Mouse (Mus musculus) ovary, postnatal 36 days (tissue): Measurements from ENCODE around the gene Hibadh.
"Not testable (repeated sequence)": the region's sequence is repeated elsewhere in the genome, so short reads cannot be mapped to it uniquely, and the experiment has no call there.

Experiments
- DNase-seq: peaks from one replicate; pipeline ENCODE4 v3.0.0; 2022; ENCODE audit warnings: low spot score, mixed read lengths

The Hibadh gene

GRCm38 (mm10) chr6:52640224-52640712 is at the start of gene Hibadh:
Hibadh (minus strand) TSS chr6:52640389.
- peak; percentile 99 for DNase-seq

GRCm38 (mm10) chr6:52686901-52687500 is 46.8 kb upstream of the Hibadh start:
- DNase-seq: no peak

- DNase-seq: no peak
Measured at GRCm38 (mm10) chr6:52682607-52683006, 42.4 kb upstream of the Hibadh start.

GRCm38 (mm10) chr6:52681847-52682485 is 41.8 kb upstream of the Hibadh start:
- DNase-seq: no peak

GRCm38 (mm10) chr6:52680458-52681032 is 40.4 kb upstream of the Hibadh start:
- DNase-seq: no peak

GRCm38 (mm10) chr6:52679565-52679964 is 39.4 kb upstream of the Hibadh start:
- DNase-seq: no peak

GRCm38 (mm10) chr6:52677534-52677933 is 37.3 kb upstream of the Hibadh start:
- DNase-seq: not testable (repeated sequence)

- no peak for DNase-seq
Measured at GRCm38 (mm10) chr6:52675222-52675921, 35.2 kb upstream of the Hibadh start.

GRCm38 (mm10) chr6:52674541-52674940 is 34.4 kb upstream of the Hibadh start:
- DNase-seq: no peak

GRCm38 (mm10) chr6:52673706-52674105 is 33.5 kb upstream of the Hibadh start:
- no peak for DNase-seq

GRCm38 (mm10) chr6:52672539-52672938 is 32.4 kb upstream of the Hibadh start:
- DNase-seq: no peak

GRCm38 (mm10) chr6:52671791-52672190 is 31.6 kb upstream of the Hibadh start:
- DNase-seq: no peak

- DNase-seq: not testable (repeated sequence)
Measured at GRCm38 (mm10) chr6:52669878-52670277, 29.7 kb upstream of the Hibadh start.

- DNase-seq: no peak
Measured at GRCm38 (mm10) chr6:52667641-52668040, 27.5 kb upstream of the Hibadh start.

GRCm38 (mm10) chr6:52663021-52663420 is 22.8 kb upstream of the Hibadh start:
- no peak for DNase-seq

- DNase-seq: no peak
Measured at GRCm38 (mm10) chr6:52655266-52655665, 15.1 kb upstream of the Hibadh start.

- DNase-seq: peak; percentile 11
Measured at GRCm38 (mm10) chr6:52648806-52649205, 8.6 kb upstream of the Hibadh start.

- DNase-seq: no peak
Measured at GRCm38 (mm10) chr6:52648031-52648430, 7.8 kb upstream of the Hibadh start.

- no peak for DNase-seq
Measured at GRCm38 (mm10) chr6:52645926-52646325, 5.7 kb upstream of the Hibadh start.

GRCm38 (mm10) chr6:52642152-52642551 is 2.0 kb upstream of the Hibadh start:
- no peak for DNase-seq

GRCm38 (mm10) chr6:52641076-52641475 is 887 bp upstream of the Hibadh start:
- DNase-seq: no peak

- no peak for DNase-seq
Measured at GRCm38 (mm10) chr6:52639546-52640223, 504 bp downstream of the Hibadh start.
